Mouse (Mus musculus) CH12F3 (cell line): ENCODE results near the gene Ctdspl2.
"Not testable (repeated sequence)": the region's sequence is repeated elsewhere in the genome, so short reads cannot be mapped to it uniquely, and the experiment has no call there.

ENCODE experiments used
- in situ Hi-C: fragments of 300-500 bp; cut with MboI; formaldehyde crosslinking; loops from 2 replicates; pipeline ENCODE4 v1.14.3; 2020; ENCODE audit warnings: low sequenced_read_pairs

Gene Ctdspl2

DNA sequence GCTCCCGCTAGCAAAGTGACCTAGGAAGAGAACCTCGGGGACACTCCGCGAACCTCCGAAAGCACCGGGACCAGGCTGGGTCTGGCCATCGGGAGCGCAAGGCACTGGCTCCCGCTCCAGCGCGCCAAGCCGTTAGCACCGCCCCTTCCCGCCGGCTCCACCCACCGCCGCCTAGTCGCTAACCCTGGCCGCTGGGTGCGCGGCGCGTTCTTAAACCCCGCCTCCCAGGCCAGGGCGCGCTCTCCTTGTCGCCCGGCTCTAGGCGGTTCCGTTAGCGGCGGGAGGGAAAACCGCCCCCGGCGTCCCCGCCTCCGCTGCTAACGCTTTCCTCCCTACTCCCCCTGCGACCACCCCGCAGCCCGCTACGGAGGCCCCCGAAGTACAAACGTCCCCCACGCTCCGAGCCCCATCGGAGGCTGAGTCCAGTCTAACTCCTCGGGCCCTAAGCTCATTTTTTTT is at the start of gene Ctdspl2, which contains the start of gene Mageb3:
Gene Ctdspl2 (plus strand): TSS at position 237 of the 459 bp plus-strand sequence.
Gene Mageb3 (minus strand): TSS at position 328 of the 459 bp plus-strand sequence.
- in situ Hi-C loops, result no loop called here

DNA sequence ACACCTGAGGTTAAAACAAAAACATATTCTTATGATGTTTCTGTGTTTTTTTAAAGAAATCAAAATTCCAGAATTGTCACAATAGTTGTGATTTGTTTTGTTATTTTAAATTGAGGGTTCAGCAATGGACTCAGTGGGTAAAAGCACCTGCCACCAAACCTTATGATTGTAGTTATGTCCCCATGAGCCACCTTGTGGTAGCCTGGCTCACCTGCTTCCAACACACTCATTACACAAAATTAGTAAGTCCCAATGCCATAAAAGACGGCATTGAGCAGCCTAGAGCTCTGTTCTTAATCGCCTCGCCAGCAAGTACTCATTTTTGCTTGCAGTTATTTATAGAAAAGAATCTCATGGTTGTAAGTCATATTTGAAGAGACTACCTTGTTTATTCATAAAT is 45.8 kb upstream of the Ctdspl2 start:
- in situ Hi-C loops, result no loop called here

DNA sequence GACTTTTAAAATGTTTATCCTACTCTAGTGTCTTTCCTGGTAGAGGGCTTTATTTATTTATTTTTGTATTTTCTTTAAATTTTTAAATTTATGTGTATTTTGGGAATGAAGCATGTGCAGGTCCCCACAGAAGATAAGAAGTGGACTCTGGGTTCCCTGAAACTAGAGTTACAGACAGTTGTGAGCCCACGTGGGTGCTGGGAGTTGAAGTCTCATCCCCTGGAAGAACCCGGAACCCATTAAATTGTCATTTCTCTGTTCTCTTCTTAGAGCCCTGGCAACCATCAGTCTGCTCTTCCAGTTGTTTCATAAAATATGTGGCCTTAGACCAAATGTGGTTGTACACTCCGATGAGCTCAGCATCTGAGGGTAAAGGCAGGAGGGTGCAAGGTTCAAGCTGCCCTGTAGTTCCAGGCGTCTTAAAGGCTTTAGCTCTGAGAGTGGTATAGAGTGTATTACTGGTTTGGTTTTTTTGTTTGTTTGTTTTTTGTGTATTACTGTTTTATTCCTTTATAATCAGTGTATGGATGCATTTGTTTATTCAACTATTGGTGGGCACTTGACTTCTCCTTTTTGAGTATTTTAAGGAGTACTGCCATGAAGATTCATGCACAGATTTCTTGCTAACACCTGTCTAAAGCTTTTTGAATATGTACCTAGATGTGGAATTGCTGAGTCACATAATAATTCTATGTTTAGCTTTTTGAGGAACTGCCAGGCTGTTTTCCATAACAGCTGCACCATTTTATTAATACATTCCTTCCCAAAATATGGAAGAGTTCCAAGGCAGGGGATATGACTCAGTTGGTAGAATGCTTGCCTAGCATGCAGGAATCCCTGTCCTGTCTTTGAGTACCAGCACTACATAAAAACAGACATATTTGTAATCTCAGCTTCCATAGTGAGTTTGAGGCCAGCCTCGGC is 39.5 kb upstream of the Ctdspl2 start:
- in situ Hi-C loops, result no loop called here

DNA sequence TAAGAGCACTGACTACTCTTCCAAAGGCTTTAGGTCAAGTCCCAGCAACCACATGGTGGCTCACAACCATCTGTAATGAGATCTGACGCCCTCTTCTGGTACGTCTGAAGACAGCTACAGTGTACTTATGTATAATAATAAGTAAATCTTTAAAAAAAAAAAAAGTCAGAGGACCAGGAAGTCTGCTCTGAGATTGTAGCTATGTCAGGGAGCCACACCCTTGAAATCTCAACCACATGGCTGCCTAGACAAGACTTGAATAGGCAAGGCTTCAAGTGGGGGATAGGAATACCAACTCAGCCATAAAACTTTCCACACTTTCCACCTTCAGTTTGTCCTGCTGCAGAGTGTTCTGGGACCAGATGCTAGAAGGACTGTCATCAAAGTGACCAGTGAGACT is 18.2 kb upstream of the Ctdspl2 start:
- in situ Hi-C loops, result not testable (repeated sequence)

DNA sequence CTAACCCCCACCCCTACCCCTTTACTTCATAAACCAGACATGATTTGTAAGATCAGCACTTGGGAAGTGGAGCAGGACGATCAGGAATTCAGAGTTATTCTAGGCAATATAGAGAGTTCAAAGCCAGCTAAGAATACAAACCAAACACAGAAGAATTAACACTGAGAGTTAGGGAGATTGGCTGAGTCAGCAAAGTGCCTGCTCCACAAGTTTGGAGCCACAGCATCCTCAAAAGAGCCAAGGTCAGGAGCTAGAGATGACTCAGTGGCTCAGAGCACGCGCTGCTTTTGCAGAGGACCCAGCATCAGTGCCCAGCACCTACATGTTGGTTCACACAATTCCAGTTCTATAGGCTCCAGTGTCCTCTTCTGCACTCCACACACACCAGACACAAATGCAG is 12.4 kb upstream of the Ctdspl2 start:
- in situ Hi-C loops, result no loop called here

DNA sequence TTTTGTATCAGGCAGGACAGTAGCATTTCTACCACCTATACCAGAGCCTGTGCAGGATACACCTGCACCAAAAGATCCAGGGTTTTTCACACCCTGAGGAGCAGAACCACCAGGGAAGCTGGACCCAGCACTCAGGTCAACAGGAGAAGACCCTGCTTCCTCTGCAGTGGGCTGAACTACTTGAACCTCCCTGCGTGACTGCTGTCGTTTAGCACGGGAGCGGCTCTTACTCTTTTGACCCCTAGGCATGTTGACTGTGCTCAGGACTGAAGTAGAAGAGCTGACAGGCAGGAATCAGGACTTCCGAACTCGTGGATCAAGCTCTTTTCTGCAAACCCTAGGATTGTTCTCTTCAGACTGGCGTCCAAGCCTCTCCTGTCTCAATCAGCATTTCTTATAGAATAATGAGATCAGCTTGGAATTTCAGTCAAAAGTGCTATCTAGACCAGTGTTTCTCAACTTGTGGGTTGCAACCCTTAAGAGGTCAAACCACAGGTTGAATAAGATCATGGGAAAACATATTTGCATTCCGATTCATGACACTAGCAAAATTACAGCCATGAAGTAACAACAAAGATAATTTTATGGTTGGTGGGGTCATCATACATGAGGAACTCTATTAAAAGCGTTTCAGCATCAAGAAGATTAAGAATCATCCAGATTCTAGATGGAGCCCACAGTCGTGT is 687 bp upstream of the Ctdspl2 start:
- in situ Hi-C loops, result no loop called here

DNA sequence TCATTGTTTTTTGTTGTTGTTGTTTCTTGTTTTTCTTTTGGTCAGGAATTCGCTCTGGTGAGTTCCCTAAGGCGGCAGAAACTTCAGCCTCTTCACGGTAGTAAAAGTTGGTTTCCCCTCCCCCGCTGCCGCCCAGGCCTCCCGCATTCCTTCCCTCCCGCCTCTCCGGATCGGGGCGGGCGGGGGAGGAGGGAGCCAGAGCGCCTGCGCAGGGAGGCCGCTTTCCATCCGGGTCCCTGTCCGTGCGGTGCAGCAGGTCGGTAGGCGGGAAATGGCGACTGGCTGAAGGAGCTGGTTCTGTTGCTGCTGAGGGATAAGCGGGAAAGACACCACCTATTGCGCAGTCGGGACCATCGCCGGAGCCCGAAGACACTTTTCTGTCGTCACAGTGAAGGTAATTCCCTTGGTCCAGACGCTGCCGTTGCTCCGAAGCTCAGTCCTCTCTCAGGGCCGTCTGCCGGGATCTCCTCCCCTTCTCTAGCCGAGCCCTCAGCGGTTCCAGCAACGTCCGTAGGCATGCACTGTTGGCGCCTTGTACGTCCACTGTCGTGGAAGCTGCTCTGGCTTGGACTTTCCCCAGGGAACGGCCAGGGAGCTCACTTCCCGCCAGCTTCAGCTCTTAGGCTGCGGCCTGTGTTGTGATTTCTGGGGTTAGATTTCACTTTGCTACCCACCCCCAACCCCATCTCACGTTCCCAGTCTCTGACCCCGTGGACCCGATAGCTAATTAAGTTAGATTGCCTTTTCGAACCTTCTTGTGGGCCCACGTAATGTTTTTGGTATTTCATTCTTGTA is 620 bp downstream of the Ctdspl2 start:
- in situ Hi-C loops, result no loop called here

DNA sequence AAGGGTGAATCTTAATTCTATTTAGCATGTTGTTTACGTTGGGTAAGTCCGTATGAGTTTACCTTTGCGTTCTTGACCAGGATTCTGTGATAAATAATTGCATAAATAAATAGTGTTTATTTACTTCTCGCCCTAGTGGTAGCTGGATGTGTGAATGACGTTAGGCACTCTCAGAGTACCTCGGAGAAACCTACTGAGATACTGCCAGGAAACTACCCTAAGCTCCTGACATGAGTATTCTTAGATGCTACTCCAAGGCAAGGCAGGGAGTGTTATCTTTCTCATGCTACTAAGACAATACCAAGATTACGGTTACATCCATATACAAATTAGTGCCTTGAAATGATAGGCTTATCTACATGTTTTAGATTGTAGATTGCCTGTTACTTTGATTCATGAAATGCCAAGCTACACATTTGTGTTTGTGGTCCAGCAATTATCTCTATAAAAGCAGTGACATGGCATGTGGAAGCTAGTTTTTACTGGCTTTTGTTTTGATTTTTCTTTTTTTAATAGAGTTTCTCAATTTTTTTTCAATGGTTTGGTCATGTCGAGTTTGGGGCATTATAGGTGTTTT is 1.5 kb downstream of the Ctdspl2 start:
- in situ Hi-C loops, result no loop called here

DNA sequence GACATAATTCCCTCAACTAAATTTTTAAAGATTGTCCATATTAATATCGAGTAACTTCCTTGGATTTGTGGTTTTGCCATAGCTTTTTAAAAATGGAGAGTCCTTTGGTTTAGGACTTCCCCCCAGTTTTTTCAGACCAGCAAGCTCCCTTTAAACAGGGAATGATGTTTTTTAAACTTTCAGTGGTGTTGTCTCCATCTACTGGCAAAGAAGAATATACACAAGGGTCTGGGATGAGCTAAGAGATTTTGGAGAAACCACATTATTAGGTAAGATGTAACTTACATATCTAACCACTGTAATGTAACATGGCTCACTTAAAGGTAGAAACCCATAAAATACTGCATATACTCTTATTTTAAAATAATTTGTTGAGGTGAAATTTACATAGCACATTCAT is 39.9 kb downstream of the Ctdspl2 start:
- in situ Hi-C loops, result no loop called here

DNA sequence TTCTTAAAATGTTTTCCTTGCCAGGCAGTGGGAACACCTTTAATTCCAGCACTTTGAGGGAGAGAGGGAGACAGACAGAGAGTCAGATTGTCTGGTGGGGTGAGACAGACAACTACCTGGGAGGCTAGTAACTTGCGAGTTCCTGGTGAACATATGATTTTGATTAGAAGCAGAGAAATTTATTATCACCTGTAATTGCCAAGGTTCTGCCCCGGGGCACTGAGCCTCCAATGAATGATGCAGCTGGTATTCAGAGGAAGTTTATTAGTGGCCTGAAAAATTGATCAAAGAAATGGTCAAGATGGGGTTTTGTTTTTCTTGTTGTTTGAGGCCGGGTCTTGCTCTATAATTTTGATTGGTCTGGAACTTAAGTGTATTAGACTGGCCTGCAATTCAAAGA is 53.0 kb downstream of the Ctdspl2 start:
- in situ Hi-C loops, result no loop called here

DNA sequence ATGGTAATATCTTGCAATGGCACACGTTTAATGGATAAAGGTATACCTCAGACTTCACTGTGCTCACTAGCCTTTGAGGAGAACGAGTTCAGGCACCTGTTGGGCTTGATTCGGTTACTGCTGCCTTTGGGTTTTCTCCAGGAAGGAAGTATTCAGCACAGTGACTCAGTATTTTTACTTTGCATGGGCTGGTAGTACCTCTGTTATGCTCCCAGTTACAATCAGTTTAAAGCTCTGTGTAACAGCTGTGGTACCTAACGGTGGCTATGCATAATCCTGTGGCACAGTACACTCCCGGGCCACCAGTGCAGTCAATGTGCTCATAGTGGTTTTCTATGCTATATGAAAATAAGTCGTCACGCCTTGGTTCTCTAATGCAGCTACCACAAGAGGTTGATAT is 55.6 kb downstream of the Ctdspl2 start:
- in situ Hi-C loops, result no loop called here

DNA sequence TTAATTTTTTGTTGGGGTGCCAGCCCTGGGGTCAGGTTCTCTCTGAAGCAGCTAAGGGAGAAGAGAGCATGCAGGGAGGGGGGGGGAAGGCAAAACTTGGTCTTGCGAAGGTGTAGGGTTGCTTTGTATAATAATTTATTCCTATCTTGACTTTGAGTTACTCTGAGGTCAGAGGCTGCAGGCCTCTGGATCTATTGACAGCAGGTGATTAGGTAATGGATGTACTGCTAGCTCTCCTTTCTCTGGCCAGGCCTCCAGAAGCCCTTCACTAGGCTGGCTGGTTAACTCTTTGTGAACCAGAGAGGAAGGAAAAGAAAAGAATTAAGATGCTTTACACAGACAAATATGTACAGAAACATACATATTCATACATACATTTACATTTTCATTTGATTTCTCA is 62.9 kb downstream of the Ctdspl2 start:
- in situ Hi-C loops, result no loop called here

DNA sequence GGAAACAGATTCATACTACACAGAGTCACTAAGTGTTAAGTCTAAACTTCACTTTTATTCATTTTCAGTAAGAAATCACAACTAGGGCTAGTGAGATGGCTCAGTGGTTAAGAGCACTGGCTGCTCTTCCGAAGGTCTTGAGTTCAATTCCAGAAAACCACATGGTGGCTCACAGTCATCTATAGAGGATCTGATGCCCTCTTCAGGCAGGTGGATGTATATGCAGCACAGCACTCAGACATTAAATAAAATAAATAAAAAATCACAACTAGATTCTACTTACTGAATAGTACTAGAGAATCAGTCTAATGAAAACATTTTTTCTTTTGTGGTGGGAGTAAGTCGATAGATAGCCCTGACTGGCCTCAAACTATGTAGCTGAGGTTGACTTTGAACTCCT is 66.5 kb downstream of the Ctdspl2 start:
- in situ Hi-C loops, result no loop called here

DNA sequence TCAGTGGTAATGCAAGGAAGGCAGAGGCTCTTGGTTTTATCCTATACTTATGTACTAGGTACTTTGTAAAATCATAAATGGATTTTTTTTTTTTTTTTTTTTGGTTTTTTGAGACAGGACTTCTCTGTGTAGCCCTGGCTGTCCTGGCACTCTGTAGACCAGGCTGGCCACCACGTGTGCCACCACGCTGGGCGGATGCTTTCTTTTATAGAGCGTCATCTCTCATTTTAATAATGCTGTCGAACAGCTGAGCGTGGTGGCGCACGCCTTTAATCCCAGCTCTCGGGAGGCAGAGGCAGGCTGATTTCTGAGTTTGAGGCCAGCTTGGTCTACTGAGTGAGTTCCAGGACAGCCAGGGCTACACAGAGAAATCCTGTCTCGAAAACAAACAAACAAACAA is 71.3 kb downstream of the Ctdspl2 start:
- in situ Hi-C loops, result not testable (repeated sequence)

DNA sequence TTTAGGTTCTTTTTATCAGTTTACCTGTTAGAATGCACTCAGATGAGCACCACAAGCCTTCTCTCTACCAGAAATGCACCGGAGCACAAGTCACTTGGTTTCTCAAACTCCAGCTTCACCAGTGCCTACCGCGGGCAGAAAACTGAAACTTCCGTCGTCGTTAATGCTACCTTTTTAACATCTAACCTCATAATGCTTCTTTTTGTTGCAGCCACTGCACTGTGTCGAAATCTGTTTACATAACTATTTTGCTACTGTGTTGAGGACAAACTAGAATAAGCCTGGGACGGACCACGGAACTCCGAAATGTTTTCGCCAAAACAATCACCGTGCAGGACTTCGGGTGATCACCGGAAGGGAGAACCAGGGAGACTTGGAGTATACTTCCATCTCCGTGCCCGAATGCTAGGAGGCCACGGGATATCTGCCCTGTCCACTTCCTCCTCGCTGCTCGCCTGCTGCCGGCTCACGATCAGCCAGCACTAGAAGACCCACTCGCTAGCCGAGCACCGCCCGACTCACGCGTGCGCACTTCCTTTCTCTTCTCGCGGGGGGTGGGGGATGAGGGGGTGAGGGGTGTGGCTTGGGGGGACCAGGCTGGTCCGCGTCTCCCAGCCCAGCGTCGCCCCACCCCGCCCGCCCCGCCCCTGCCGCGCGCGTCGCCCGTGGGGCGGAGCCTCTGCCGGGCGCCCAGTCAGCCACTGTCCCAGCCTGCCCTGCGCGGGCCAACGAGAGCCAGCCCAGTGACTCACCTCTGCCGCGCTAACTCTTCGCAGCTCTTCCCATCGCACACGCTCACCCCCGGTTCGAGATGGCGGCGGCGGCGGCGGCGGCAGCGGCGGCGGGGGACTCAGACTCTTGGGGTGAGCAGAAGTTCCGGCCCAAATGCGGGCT is 72.3 kb downstream of the Ctdspl2 start, which contains the start of gene Eif3j1:
Gene Eif3j1 (plus strand): TSS at position 685 of the 894 bp plus-strand sequence.
- in situ Hi-C loops, result no loop called here

DNA sequence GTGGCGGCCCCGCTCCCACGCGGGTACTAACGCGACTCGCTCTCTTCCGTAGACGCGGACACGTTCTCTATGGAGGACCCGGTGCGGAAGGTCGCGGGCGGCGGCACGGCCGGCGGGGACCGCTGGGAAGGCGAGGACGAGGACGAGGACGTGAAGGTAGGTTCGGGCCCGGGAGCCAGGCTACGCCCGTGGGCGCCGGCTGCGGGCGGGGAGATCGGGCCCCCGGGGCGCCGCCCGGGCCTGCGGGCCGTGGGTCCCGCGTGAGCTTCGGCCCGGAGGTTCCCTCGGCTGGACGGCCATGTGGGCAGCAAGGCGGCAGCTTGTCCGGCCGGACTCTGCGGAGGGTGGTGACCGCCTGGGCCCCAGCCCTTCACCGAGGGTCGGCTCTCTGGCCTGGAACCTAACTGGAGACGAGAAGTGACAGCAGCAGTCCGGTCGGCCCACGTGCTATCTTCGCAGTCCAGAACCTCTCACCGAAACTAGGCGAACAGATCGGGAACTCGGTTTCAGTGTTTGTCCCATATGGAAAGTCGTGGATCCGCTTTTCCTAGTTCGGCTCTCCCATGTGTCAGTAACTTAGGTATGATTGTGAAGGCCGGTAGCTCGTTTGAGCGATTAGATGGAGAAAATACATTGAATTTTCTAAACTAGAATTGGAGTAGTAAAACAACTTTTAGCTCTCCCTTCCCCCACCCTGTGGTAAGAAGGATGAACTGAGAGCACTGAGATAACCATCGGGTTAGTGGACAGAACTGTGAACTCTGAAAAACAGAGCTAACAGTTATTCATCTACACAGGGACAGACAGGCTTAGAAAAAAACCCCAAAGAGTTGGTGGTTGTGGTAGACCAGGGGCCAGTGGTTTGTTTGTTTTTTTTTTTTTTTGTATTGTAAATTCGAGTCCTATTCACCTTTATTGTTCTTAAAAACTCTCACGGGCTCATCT is 73.2 kb downstream of the Ctdspl2 start:
- in situ Hi-C loops, result no loop called here

DNA sequence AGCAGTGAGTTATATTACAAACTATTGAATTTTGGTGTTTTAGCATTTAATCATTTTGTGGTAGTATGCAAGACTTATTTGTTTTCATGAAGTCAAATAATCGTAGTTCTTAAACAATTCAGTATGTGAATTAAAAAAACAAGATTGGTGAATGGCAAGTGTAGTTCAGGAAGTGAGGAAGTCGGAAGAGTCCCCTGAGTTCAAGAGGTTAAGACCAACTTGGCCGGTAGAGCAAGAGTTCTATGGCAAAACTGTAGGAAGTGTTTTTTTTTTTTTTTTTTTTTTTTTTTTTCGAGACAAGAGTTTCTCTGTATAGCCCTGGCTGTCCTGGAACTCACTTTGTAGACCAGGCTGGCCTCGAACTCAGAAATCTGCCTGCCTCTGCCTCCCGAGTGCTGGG is 76.2 kb downstream of the Ctdspl2 start:
- in situ Hi-C loops, result no loop called here

DNA sequence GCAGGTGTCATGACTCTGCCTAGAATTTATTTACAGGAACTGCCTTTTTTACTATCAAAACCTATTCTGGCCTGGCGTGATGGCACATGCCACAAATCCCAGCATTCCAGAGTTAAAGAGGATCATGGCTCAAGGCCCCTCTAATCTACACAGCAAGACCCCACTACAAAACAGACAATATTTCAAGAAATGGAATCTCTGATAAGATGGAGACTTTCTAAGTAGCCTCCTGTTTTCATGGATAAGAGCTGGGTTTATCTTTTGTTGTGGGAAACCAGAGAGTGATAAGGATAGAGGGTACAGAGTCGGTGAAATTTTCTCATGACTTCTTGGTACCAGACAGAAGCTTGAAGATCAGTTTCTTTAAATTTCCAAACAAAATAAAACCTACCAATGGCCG is 80.3 kb downstream of the Ctdspl2 start:
- in situ Hi-C loops, result no loop called here

DNA sequence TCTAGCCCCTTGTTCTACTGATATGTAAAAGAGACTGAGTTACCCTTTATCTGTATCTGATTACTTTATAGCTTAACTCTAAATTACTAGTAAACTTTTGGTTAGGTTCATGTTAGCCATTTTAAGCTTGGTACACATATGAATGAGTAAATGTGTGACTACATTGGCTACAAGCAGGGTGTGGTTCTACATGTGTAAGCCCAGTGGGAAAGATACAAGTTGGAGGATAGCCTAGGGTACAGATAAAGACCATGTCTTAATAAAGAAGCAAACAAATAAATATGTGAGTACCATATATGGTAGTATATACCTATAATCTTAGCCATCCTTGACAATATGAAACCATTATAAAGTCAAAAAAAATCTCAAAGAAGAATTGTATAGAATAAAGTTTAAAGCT is 88.1 kb downstream of the Ctdspl2 start:
- in situ Hi-C loops, result no loop called here
